Mouse (Mus musculus): ENCODE measurements around the gene Tmem53. TPM values are rescaled to one million over a fixed set of nuclear protein-coding genes. Genes with fewer than 3 reads are reported as not detected.
A peak's percentile ranks its signal among the peaks of the same experiment; 100 is the strongest.

Gene Tmem53
- polyA plus RNA-seq, 1 experiment from 2014 or later: 9.6 TPM

DNA sequence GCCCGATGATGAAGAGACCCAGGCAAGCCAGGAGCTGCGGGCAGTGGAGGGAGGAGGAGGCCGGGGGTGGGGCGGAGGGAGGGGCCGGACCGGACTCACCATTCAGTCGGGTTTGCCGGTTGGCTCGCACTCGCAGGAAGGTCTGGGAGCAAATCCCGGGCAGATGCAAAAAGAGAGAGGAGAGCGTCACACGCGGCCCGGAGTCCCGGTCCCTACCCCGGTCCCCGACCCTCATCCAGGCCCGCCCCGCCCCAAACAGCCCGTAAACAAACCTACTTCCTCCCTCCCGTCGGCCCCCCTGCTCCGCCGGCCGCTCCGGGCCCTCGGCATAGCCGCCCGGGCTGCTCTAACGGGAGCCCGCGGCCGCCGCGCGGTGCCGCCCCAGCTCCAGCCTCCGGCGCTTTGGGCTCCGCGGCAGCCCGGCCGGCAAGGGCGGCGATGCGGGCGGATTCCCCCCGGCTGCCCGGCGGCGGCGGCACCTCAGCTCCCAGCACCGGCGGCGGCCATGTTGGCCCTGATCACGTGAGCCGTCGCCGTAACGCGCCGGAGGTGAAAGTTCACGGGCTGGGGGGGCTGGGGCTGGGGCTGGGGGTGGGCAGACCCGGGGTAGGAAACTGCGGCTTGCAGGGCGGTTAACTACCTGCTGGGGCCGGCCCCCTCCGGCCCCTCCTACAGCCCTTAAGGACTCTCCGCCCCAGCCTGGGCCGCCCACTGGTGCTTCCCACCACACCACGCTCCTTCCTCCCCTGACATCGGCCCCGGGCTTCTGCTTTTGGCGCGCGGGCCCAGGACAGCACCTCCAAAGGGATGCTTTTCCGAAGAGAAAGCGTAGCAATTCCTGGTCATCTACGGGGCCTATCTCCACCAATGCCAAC lies 37.4 kb downstream of the Tmem53 start:
- peaks cover 50% of the 10 kb centered on the region for H3K4me1 ChIP-seq
- peaks cover 24% of the 10 kb centered on the region for H3K36me3 ChIP-seq
- H3K9me3 ChIP-seq (replicated peaks): no peaks in the 10 kb centered on the region
- peak overlapping the region; percentile 66 for H3K4me2 ChIP-seq (replicated peaks)
- peak overlapping the region; percentile 94 for H3K27ac ChIP-seq
- ATAC-seq (ENCODE audit: low FRiP score): peak; percentile 82
- no peaks in the 10 kb centered on the region for H3K27me3 ChIP-seq
- under 1% methylated on average over 78 of the region's 80 CpGs for WGBS
- peak overlapping the region; percentile 65 for H3K4me3 ChIP-seq
- H3K9ac ChIP-seq: peak overlapping the region; percentile 83

DNA sequence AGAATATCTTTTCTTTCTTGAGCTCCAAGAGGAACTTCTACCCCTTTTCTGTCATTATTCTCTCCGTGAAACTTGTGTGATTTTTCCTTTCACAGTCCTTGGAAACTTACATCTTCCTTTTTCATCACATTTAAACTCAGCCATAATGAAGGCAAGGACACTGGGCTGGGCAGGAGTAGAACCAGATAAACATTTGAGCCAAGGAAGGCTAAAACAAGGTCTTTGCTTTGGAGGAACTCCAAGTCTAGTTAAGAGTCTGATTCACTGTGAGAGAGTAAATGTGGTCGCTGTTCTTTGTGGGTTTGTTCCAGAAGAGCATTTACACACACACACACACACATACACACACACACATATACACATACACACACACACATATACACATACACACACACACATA lies 39.9 kb downstream of the Tmem53 start:
- ATAC-seq (ENCODE audit: low FRiP score): no peak
- 79% methylated on average over 2 of the region's 2 CpGs for WGBS
- no peak overlapping the region for H3K27ac ChIP-seq

DNA sequence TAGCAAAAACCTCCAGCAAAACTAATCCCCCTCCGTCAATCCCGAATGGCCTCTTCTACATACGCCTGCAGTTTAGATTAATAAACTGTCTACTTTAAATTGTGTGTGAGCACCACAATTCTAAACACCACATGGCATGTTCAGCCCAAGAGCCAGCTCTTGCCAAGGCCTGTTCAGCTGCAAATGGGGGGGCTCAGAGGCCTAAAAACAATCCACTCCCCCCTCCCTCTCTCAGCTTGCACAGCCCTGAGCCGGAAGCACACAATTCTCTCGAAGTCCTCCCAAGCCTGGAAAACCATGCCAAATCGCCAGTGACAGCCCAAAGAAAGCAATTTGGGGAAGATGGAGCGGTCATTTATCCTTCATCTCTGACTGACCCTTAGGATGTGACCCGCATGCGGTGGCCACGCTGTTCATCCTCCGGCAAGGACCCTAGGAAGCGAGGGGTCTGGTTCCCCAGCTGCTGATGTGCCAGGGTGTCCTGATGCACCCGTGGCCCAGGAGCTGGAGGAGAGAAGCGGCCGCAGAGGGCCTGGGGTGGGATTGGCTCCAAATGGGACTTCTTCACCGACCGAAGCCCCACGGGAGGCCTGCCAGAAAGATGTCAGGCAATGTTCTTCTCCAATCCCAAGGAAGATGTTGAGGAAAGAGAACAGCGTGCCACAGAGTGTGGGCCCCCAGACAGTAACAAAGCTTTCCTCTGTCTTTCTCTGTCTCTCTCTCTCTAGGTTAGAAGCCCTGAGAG lies 45.3 kb downstream of the Tmem53 start:
- Histone ChIP-seq H3K36me3 (no peaks in the 10 kb centered on the region; the same call in 1 of the 2 replicates), H3K27me3 (peaks cover 22% of the 10 kb centered on the region), H3K9ac (no peak overlapping the region), H3K9me3 (replicated peaks) (no peaks in the 10 kb centered on the region), H3K4me3 (no peak overlapping the region), H3K27ac (no peak overlapping the region), H3K4me2 (replicated peaks) (no peak overlapping the region), H3K4me1 (peaks cover 29% of the 10 kb centered on the region)
- 66% methylated on average over 19 of the region's 19 CpGs for WGBS
- ATAC-seq (ENCODE audit: low FRiP score): no peak

More for the DNA sequence above, 39.9 kb downstream of the Tmem53 start:
- peaks cover 6% of the 10 kb centered on the region for H3K36me3 ChIP-seq
- peaks cover 9% of the 10 kb centered on the region; the same call in 1 of the 2 replicates for H3K27me3 ChIP-seq
- H3K9me3 ChIP-seq (replicated peaks): no peaks in the 10 kb centered on the region
- H3K4me2 ChIP-seq (replicated peaks): no peak overlapping the region
- H3K9ac ChIP-seq: no peak overlapping the region
- peaks cover 30% of the 10 kb centered on the region for H3K4me1 ChIP-seq
- no peak overlapping the region for H3K4me3 ChIP-seq

DNA sequence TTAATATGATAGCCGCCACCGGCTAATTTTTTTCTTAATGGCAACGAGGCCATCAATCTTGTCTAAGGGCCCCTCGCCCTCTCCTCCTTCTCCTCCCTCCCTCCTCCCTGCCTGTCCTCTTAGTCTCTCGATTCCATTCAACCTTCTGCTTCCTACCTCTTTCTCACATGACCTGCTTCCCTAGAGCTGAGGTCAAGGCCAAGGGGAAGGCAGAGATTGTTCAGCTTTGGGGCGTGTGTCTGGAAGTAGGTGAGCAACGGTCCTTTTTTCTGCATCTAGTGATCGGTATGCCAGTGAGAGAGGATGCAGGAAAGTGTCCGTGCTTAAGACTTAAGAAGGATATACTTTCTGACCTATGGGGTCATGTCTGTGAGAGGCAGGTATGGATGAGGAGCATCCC lies 46.1 kb downstream of the Tmem53 start:
- WGBS: 67% methylated on average over 9 of the region's 9 CpGs
- ATAC-seq (ENCODE audit: low FRiP score): no peak
- Histone ChIP-seq H3K9me3 (replicated peaks) (no peaks in the 10 kb centered on the region), H3K27me3 (peaks cover 30% of the 10 kb centered on the region), H3K4me1 (peaks cover 36% of the 10 kb centered on the region), H3K4me2 (replicated peaks) (no peak overlapping the region), H3K27ac (peak overlapping the region; percentile 44; the same call in 1 of the 2 replicates), H3K9ac (no peak overlapping the region), H3K4me3 (no peak overlapping the region), H3K36me3 (no peaks in the 10 kb centered on the region; the same call in 1 of the 2 replicates)

DNA sequence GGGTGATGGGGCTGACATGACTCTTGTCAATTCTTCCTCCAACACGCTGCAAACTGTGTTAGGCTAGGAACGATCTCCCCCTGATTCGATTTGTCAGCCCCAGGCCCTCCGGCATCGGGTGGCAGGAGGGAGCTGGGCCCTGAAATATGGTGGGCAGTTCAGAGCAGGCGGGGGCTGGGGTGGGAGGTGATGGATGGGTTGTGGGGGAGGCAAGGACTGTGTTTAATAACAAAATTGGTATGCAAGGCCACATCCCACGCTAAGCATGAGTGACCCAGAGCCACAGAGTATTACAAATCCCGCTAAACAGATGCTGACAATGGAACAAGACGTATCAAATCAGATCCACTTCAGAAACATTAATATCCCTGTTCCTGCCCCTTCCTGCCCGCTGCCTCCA lies 48.2 kb downstream of the Tmem53 start:
- peaks cover 51% of the 10 kb centered on the region for H3K27me3 ChIP-seq
- no peak overlapping the region for H3K9ac ChIP-seq

DNA sequence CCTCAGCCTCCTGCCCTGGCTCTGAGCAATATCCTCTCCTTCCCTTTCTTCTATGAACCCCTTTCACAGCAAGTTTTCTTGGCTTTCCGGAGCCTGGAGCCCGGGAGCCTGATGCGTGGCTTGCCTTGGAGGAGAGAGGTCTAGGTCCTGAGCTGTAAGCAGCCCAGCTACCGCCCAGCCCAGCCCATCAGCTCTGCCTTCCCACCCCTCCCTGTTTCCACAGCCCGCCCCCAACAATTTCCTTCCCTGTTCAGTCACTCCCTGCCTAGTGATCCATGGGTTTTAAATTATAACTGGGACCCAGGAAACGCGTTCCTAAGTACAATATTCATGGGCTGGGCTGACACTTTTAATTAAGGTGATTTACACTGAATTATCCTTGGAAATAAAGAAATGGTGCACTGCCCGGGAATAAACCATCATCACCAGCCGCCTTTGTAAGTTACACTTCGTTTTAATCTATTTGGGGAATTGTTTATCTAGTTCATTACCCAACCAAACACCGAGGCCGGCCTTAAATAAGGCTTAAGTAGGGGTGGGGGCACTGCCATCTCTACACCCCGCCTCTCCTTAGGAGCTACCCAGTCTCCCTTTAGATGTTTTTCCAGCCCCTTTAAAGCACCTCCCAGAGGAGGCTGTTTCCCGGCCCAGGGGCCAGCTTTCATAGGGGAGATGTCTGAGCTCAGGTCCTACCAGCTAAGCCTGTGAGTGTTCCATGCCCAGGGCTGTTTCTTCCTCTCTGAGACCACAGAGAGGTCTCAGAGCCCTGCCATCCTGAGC lies 50.5 kb downstream of the Tmem53 start:
- Histone ChIP-seq H3K27me3 (peaks cover 66% of the 10 kb centered on the region), H3K4me3 (no peak overlapping the region), H3K9ac (no peak overlapping the region), H3K4me2 (replicated peaks) (no peak overlapping the region), H3K36me3 (no peaks in the 10 kb centered on the region), H3K27ac (no peak overlapping the region; the same call in 1 of the 2 replicates), H3K9me3 (replicated peaks) (no peaks in the 10 kb centered on the region), H3K4me1 (peaks cover 50% of the 10 kb centered on the region)
- WGBS: 52% methylated on average over 14 of the region's 14 CpGs
- ATAC-seq (ENCODE audit: low FRiP score): no peak; the same call in 1 of the 2 replicates

More for the DNA sequence above, 48.2 kb downstream of the Tmem53 start:
- peak; percentile 41 for ATAC-seq (ENCODE audit: low FRiP score)
- no peaks in the 10 kb centered on the region; the same call in 1 of the 2 replicates for H3K36me3 ChIP-seq
- peaks cover 56% of the 10 kb centered on the region for H3K4me1 ChIP-seq
- peak overlapping the region; percentile 26; the same call in 1 of the 2 replicates for H3K27ac ChIP-seq
- H3K4me3 ChIP-seq: no peak overlapping the region
- H3K4me2 ChIP-seq (replicated peaks): no peak overlapping the region
- WGBS: 61% methylated on average over 10 of the region's 10 CpGs
- no peaks in the 10 kb centered on the region for H3K9me3 ChIP-seq (replicated peaks)

DNA sequence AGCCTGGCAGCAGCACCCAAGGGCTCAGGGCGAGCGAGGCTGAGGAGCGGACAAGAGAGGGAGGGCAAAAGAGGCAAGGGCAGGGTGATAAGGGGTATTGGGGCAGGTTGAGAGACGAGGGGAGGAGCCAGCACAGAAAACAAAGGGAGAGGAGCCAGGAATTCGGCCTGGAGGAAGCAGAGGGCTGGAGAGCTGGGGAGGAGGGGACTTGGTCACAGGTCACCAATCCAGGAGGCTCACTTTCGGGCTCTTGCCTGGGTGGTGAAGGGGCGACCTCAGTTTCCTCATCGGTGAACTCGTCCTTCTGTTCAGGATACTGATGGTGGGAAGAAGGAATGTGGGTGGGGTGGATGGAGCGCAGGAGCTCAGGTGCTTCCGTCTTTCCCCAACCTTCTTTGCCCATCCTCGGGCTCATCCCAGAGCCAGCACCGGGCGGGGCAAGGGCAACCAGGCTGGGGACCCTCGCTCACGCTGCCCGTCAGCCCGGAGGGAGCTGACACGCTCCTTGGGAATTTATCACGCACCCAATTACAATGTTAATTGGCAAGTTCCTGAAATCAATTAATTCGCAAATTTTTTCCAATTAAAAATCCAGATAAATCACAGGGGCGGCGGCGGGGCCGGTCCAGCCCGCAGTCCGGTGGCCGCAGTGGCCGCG lies 52.0 kb downstream of the Tmem53 start:
- Histone ChIP-seq H3K9ac (0 out of 2 replicates have a peak overlapping the region, but pooled peaks have one; percentile 49), H3K36me3 (no peaks in the 10 kb centered on the region), H3K4me2 (replicated peaks) (peak overlapping the region; percentile 69), H3K9me3 (replicated peaks) (no peaks in the 10 kb centered on the region), H3K4me3 (peak overlapping the region; percentile 34), H3K4me1 (peaks cover 48% of the 10 kb centered on the region), H3K27me3 (peaks cover 71% of the 10 kb centered on the region), H3K27ac (peak overlapping the region; percentile 58; the same call in 1 of the 2 replicates)
- ATAC-seq (ENCODE audit: low FRiP score): no peak
- 10% methylated on average over 30 of the region's 30 CpGs for WGBS

DNA sequence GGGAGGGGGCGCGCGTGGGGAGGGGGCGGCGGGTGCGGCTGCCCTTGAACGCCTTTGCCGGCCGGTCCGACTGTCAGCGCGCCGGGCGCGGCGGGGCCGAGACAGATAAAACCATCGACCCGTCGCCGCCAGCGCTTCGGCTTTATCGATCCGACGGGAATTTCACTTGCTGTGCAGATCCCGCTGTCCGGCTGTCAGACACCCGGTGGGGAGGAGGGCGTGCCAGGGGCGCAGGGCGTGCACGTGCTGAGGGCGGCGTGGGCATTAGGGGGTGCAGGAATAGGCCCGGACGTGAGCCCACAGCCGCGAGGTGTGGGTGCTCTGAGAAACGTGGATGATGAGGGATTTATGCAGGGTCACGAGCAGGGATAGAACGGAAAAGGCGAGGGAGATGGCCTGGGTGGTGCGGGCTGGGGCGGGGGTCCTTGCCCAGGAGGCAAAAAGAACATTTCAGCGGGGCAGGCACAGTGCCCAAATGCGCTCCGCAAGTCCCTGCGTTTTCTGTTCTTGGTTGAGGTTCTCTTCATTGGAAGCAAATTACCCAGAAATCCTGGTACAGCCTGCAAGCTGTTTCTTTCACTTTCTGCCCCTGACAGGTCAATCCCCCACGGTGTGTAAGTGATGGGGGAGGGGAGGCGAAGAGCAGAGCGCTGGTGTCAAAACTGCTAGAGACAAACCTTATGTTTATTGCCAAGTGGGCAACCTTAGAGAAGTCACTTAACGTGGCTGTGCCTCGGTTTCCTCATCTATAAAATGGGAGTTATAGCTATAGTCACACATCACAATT lies 52.7 kb downstream of the Tmem53 start:
- no peaks in the 10 kb centered on the region for H3K9me3 ChIP-seq (replicated peaks)
- no peaks in the 10 kb centered on the region for H3K36me3 ChIP-seq
- H3K4me2 ChIP-seq (replicated peaks): peak overlapping the region; percentile 69
- peaks cover 48% of the 10 kb centered on the region for H3K4me1 ChIP-seq
- peak overlapping the region; percentile 49; the same call in 1 of the 2 replicates for H3K9ac ChIP-seq
- peak overlapping the region; percentile 58 for H3K27ac ChIP-seq
- peaks cover 67% of the 10 kb centered on the region for H3K27me3 ChIP-seq
- ATAC-seq (ENCODE audit: low FRiP score): no peak
- WGBS: 4% methylated on average over 53 of the region's 54 CpGs
- H3K4me3 ChIP-seq: peak overlapping the region; percentile 34

DNA sequence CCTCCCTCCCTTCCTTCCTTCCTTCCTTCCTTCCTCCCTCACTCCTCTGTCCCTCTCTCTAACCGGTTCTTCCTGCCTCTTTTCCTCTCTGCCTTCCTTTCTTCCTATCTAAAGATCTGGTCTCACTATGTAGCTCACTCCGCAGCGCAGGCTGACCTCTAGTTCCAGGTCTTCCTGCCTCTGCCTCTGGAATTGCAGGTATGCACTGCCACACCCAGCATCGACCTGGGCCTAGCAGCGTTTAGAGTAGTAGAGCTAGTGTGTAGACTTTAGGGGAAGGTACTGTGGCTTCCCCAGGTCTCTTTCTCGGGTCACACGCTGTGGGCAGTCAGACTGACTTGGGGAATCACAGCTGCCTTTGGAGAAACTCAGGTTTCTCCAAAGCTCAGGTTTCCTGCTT lies 53.7 kb downstream of the Tmem53 start:
- peaks cover 68% of the 10 kb centered on the region for H3K27me3 ChIP-seq
- no peak for ATAC-seq (ENCODE audit: low FRiP score)
- peaks cover 39% of the 10 kb centered on the region for H3K4me1 ChIP-seq
- WGBS: 64% methylated on average over 6 of the region's 7 CpGs
- no peak overlapping the region for H3K4me3 ChIP-seq
- no peak overlapping the region for H3K4me2 ChIP-seq (replicated peaks)
- H3K27ac ChIP-seq: no peak overlapping the region
- H3K9ac ChIP-seq: no peak overlapping the region
- no peaks in the 10 kb centered on the region for H3K9me3 ChIP-seq (replicated peaks)
- H3K36me3 ChIP-seq: no peaks in the 10 kb centered on the region

DNA sequence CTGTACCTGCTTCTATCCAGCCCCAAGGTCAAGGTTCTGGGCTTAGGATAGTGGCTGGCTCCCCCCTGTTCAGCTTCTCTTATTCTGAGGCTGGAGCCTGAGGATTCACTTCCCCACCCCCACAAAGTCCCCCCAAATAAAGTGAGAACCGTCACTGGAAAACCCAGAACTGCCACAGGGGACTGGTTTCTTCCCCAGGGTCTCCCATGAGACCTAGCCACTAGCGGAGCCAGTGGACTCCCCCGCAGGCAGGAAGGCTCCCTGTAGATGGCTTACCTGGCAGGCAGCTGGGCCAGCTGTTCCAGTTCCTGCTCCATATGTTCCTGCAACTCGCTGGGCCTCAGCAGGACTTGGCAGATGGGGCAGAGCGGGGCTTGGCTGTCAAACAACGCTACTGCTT lies 55.5 kb downstream of the Tmem53 start:
- Histone ChIP-seq H3K9me3 (replicated peaks) (no peaks in the 10 kb centered on the region), H3K36me3 (no peaks in the 10 kb centered on the region), H3K4me2 (replicated peaks) (no peak overlapping the region), H3K27ac (no peak overlapping the region), H3K4me1 (peaks cover 38% of the 10 kb centered on the region), H3K9ac (no peak overlapping the region), H3K4me3 (no peak overlapping the region), H3K27me3 (peaks cover 76% of the 10 kb centered on the region)
- no peak for ATAC-seq (ENCODE audit: low FRiP score)
- 57% methylated on average over 6 of the region's 6 CpGs for WGBS

DNA sequence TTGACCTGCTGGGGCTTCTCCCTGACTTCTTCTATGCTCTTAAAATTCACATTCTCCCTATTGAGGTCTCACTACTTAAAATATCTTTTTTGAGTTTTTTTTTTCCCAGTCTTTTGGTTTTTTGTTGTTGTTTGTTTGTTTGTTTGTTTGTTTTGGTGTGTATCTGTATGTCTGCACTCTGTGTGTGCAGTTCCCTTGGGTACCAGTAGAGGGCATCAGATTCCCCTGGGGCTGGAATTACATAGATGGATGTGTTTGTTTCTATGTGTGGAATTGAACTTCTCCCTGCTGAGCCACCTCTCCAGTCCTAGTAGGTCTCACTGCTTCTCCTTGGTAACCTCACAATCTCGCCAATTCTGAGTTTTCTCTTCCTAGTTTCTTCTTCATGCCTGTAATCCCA lies 57.7 kb downstream of the Tmem53 start:
- H3K4me1 ChIP-seq: peaks cover 29% of the 10 kb centered on the region
- peaks cover 76% of the 10 kb centered on the region for H3K27me3 ChIP-seq
- no peak overlapping the region for H3K4me2 ChIP-seq (replicated peaks)
- H3K36me3 ChIP-seq: no peaks in the 10 kb centered on the region
- H3K9ac ChIP-seq: no peak overlapping the region
- H3K27ac ChIP-seq: no peak overlapping the region
- no peaks in the 10 kb centered on the region for H3K9me3 ChIP-seq (replicated peaks)
- no peak overlapping the region for H3K4me3 ChIP-seq
- no peak for ATAC-seq (ENCODE audit: low FRiP score)
- WGBS: 85% methylated on average over 1 of the region's 1 CpGs
